In genomic region chr17:65540441-65541272, GRCm38 (mm10) we compare ENCODE assay signal across 8 mouse cellular contexts. TPM values are rescaled to one million over a fixed set of nuclear protein-coding genes. Genes with fewer than 3 reads are reported as not detected.
DNase-seq lines count a peak whose midpoint lies in the region; ATAC-seq and TF ChIP-seq lines count a peak whose summit lies in the region.

Tmem232 (minus strand) TSS chr17:65540782.

- no peak for DNase-seq in testis, postnatal 10 days (ENCODE audit: low spot score)
- peak; percentile 65 for DNase-seq in intestine, embryonic 14.5 days (ENCODE audit: low spot score)
- no peak for DNase-seq in liver, embryonic 14.5 days (ENCODE audit: low read depth in 3 of 3, low spot score in 3 of 3)
- DNase-seq in ovary, postnatal 14 days (ENCODE audit: low spot score) = no peak

- no peak; the same call in 1 of the 2 replicates for TF ChIP-seq CTCF in testis, adult 2 months (IDR thresholded peaks at IDR 0.05; ENCODE audit: control insufficient read depth, insufficient read depth, insufficient replicate concordance, low read depth, low read length)
- TF ChIP-seq CTCF in cortical plate, adult 2 months (IDR thresholded peaks at IDR 0.05; ENCODE audit: extremely low read depth, insufficient read depth, low read length) = peak; percentile 12; the same call in 1 of the 2 replicates
- TF ChIP-seq CTCF in liver, embryonic 14.5 days (IDR thresholded peaks at IDR 0.05; ENCODE audit: low read depth) = peak; percentile 67

- no peak for TF ChIP-seq EP300 in liver, embryonic 14.5 days (IDR thresholded peaks at IDR 0.05; ENCODE audit: low read depth)

- H3ac ChIP-seq in myocyte (ENCODE audit: control insufficient read depth, insufficient read length) = no peak within 1 kb of the TSS

- peak within 1 kb of the TSS; percentile 54 for H3K4me3 ChIP-seq in testis, adult 2 months (ENCODE audit: control insufficient read depth, low read depth, low read length)
- peak within 1 kb of the TSS; percentile 44 for H3K4me3 ChIP-seq in cortical plate, adult 2 months (ENCODE audit: insufficient read depth, low read length)
- peak within 1 kb of the TSS; percentile 32 for H3K4me3 ChIP-seq in intestine, embryonic 14.5 days (ENCODE audit: low read depth, low read length)
- peak within 1 kb of the TSS in 1 of 2 experiments; percentile 21; a peak in 1 of 4 replicates for H3K4me3 ChIP-seq in liver, embryonic 14.5 days (ENCODE audit: insufficient read depth in 1 of 2, low read depth in 2 of 2, low read length in 2 of 2)
- no peak within 1 kb of the TSS for H3K4me3 ChIP-seq in myocyte

- no peak within 1 kb of the TSS for H3K9ac ChIP-seq in intestine, embryonic 14.5 days (ENCODE audit: low read length)
- H3K9ac ChIP-seq in liver, embryonic 14.5 days (replicated peaks) = no peak within 1 kb of the TSS

- H3K9me3 ChIP-seq in intestine, embryonic 14.5 days (ENCODE audit: control insufficient read depth, low read length) = no peaks in the 10 kb centered on the region
- no peaks in the 10 kb centered on the region for H3K9me3 ChIP-seq in liver, embryonic 14.5 days (ENCODE audit: control insufficient read depth, low read length)

- peak within 1 kb of the TSS; percentile 61 for H3K4me2 ChIP-seq in intestine, embryonic 14.5 days (ENCODE audit: low read length)
- peak within 1 kb of the TSS; percentile 36; the same call in 1 of the 2 replicates for H3K4me2 ChIP-seq in liver, embryonic 14.5 days (ENCODE audit: low read depth)
- peak within 1 kb of the TSS; percentile 75 for H3K4me2 ChIP-seq in myocyte (ENCODE audit: low read depth)

- WGBS in intestine, embryonic 14.5 days = 16% methylated on average over 26 of the region's 26 CpGs
- 15% methylated on average over 26 of the region's 26 CpGs for WGBS in liver, embryonic 14.5 days (ENCODE audit: insufficient replicate concordance)

- no peaks in the 10 kb centered on the region; the same call in 1 of the 2 replicates for H3K4me1 ChIP-seq in testis, adult 2 months (ENCODE audit: control insufficient read depth, insufficient read depth, low read length)
- no peaks in the 10 kb centered on the region for H3K4me1 ChIP-seq in cortical plate, adult 2 months (ENCODE audit: control insufficient read depth, insufficient read depth, low read length)
- no peaks in the 10 kb centered on the region for H3K4me1 ChIP-seq in intestine, embryonic 14.5 days (replicated peaks; ENCODE audit: control insufficient read depth, insufficient read depth, low read length)
- no peaks in the 10 kb centered on the region; a peak in 1 of 4 replicates for H3K4me1 ChIP-seq in liver, embryonic 14.5 days (replicated peaks; ENCODE audit: control insufficient read depth in 2 of 2, insufficient read depth in 2 of 2, low read length in 1 of 2)

- peak within 1 kb of the TSS; percentile 16; the same call in 1 of the 2 replicates for H3K27ac ChIP-seq in testis, adult 2 months (ENCODE audit: control insufficient read depth, insufficient read depth, low read depth, low read length)
- H3K27ac ChIP-seq in cortical plate, adult 2 months (ENCODE audit: insufficient read depth, low read length) = no peak within 1 kb of the TSS
- H3K27ac ChIP-seq in intestine, embryonic 14.5 days (ENCODE audit: low read depth) = no peak within 1 kb of the TSS
- H3K27ac ChIP-seq in liver, embryonic 14.5 days = no peak within 1 kb of the TSS

- TF ChIP-seq POLR2A in testis, adult 2 months (IDR thresholded peaks at IDR 0.05; ENCODE audit: control insufficient read depth, low read depth, low read length) = peak; percentile 66
- TF ChIP-seq POLR2A in cortical plate, adult 2 months (IDR thresholded peaks at IDR 0.05; ENCODE audit: extremely low read depth, insufficient read depth, low read length) = no peak
- TF ChIP-seq POLR2A in myocyte (IDR thresholded peaks at IDR 0.05; ENCODE audit: insufficient read length, low read depth) = no peak

- H3K27me3 ChIP-seq in testis, adult 2 months (ENCODE audit: control insufficient read depth, insufficient read depth, low read length) = no peaks in the 10 kb centered on the region
- H3K27me3 ChIP-seq in intestine, embryonic 14.5 days (replicated peaks; ENCODE audit: control insufficient read depth, insufficient read depth, low read length) = no peaks in the 10 kb centered on the region
- no peaks in the 10 kb centered on the region; the same call in 1 of the 2 replicates for H3K27me3 ChIP-seq in liver, embryonic 14.5 days (ENCODE audit: control insufficient read depth, insufficient read depth, low read length)
- H3K27me3 ChIP-seq in myocyte (ENCODE audit: control insufficient read depth, insufficient read depth, insufficient read length) = no peaks in the 10 kb centered on the region

- no peaks in the 10 kb centered on the region for H3K36me3 ChIP-seq in testis, adult 2 months (ENCODE audit: control insufficient read depth, insufficient read depth, low read length)
- H3K36me3 ChIP-seq in intestine, embryonic 14.5 days (ENCODE audit: control insufficient read depth, insufficient read depth, low read length) = no peaks in the 10 kb centered on the region
- no peaks in the 10 kb centered on the region for H3K36me3 ChIP-seq in liver, embryonic 14.5 days (replicated peaks; ENCODE audit: control insufficient read depth, insufficient read depth, low read depth)
- H3K36me3 ChIP-seq in myocyte (ENCODE audit: control insufficient read depth, insufficient read depth) = no peaks in the 10 kb centered on the region

- H3K79me2 ChIP-seq in myocyte (ENCODE audit: control insufficient read depth, insufficient read depth) = no peaks in the 10 kb centered on the region

- ATAC-seq in granulocyte monocyte progenitor cell, adult 5-6 weeks (replicated peaks; ENCODE audit: poor library complexity, severe bottlenecking) = peak; percentile 63
- ATAC-seq in intestine, embryonic 14.5 days (replicated peaks; ENCODE audit: low FRiP score, low TSS enrichment, low read depth) = 0 out of 2 replicates have a peak, but pooled peaks have one; percentile 47
- no peak for ATAC-seq in liver, embryonic 14.5 days (ENCODE audit: insufficient read depth)

TF ChIP-seq in myocyte, 11 proteins besides CTCF, POLR2A, EP300 and RAD21:
- TF ChIP-seq SRF (IDR thresholded peaks at IDR 0.05; ENCODE audit: control insufficient read depth, insufficient read length, low read depth) (no peak), TCF12 (IDR thresholded peaks at IDR 0.05; ENCODE audit: insufficient read depth, poor library complexity, severe bottlenecking) (no peak), MYOG (IDR thresholded peaks at IDR 0.05; ENCODE audit: control insufficient read depth in 1 of 3, insufficient read depth in 1 of 3, insufficient read length in 2 of 3, low read depth in 2 of 3) (peak in 1 of 3 experiments; percentile 25)

RNA-seq across cellular contexts. Expression of gene Tmem232, which starts in this region (rescaled TPM):
- polyA plus RNA-seq in testis, adult 2 months (2012; rRNA removed) = 47.0 and 51.3 TPM in 2 replicates
- polyA plus RNA-seq in cortical plate, adult 2 months (2012; rRNA removed) = 2.2 and 2.5 TPM in 2 replicates
- total RNA-seq in granulocyte monocyte progenitor cell, adult 5-6 weeks (2014; fragmentation: Nextera tagmentation) = not detected in 2 replicates
- not detected in 2 replicates for total RNA-seq in granulocyte monocyte progenitor cell, adult 5-6 weeks (2017)
- not detected in 2 replicates for polyA plus RNA-seq in intestine, embryonic 14.5 days (2014; fragmentation: Nextera tagmentation; extraction: Ambion mirVana)
- not detected in 2 replicates for polyA plus RNA-seq in liver, embryonic 14.5 days (2012; rRNA removed)
- not detected in 2 replicates for polyA plus RNA-seq in liver, embryonic 14.5 days (2014; fragmentation: Nextera tagmentation; extraction: Ambion mirVana)
- not detected for polyA plus RNA-seq in myocyte (2012; fragmentation: generic; extraction: Trizol)

Comparison
In these comparisons a context has a peak if more than half of its experiments do, and no peak if none do; other contexts are left out.
1. RNA of gene Tmem232 (polyA plus RNA-seq): 47.0 to 51.3 TPM in testis, adult 2 months; 2.2 to 2.5 TPM in cortical plate, adult 2 months, not detected in intestine, embryonic 14.5 days, not detected in liver, embryonic 14.5 days and not detected in myocyte (single experiment); every median in the first group is over 10 times any median in the second.
2. Peak in ATAC-seq in granulocyte monocyte progenitor cell, adult 5-6 weeks; RNA of the gene not detected or under 1 TPM.
3. Peak in DNase-seq, ATAC-seq, H3K4me3 ChIP-seq and H3K4me2 ChIP-seq in intestine, embryonic 14.5 days; RNA of the gene not detected or under 1 TPM.
4. Peak in every context shown above with its lines, with median percentiles within 50 percentile points of each other: H3K4me2 ChIP-seq.